Mouse (Mus musculus) midbrain, embryonic 14.5 days (tissue): ENCODE results near the gene Dpp8. TPM values are rescaled to one million over a fixed set of nuclear protein-coding genes. Genes with fewer than 3 reads are reported as not detected.

Source experiments
- ATAC-seq: fragments of 200-750 bp; cut with Nextera tagmentation; 2 replicates; pipeline ENCODE4 v1.8.0; 2017; ENCODE audit warnings: moderate number of reproducible peaks, moderate library complexity; ENCODE audit not compliant: low FRiP score, low TSS enrichment
- DNase-seq: peaks from one replicate; pipeline ENCODE4 v3.0.0-alpha.2; 2015
- H3K27ac ChIP-seq: fragments of 300-500 bp; sonication (generic); replicated peaks from 2 replicates; pipeline ENCODE4 v1.5.1; 2014; ENCODE audit warnings: mild to moderate bottlenecking, low read depth, low read length, moderate library complexity
- H3K27me3 ChIP-seq: fragments of 300-500 bp; sonication (generic); 2 replicates; pipeline ENCODE4 v1.6.1; 2014; ENCODE audit warnings: low read length, control low read depth, mixed read lengths; ENCODE audit not compliant: control insufficient read depth, insufficient read depth
- H3K36me3 ChIP-seq: fragments of 300-500 bp; sonication (generic); 2 replicates; pipeline ENCODE4 v1.6.1; 2014; ENCODE audit warnings: low read length, control low read depth; ENCODE audit not compliant: control insufficient read depth, insufficient read depth
- H3K4me1 ChIP-seq: fragments of 300-500 bp; sonication (generic); 2 replicates; pipeline ENCODE4 v1.6.1; 2014; ENCODE audit warnings: mild to moderate bottlenecking, antibody characterized with exemption, low read length, control low read depth; ENCODE audit not compliant: control insufficient read depth, insufficient read depth
- H3K4me2 ChIP-seq: fragments of 300-500 bp; sonication (generic); 2 replicates; pipeline ENCODE4 v1.6.1; 2014; ENCODE audit warnings: mild to moderate bottlenecking, low read length, moderate library complexity
- H3K4me3 ChIP-seq: fragments of 300-500 bp; sonication (generic); replicated peaks from 2 replicates; pipeline ENCODE4 v1.5.1; 2014; ENCODE audit warnings: low read depth, low read length
- H3K9ac ChIP-seq: fragments of 300-500 bp; sonication (generic); replicated peaks from 2 replicates; pipeline ENCODE4 v1.6.1; 2014; ENCODE audit warnings: mild to moderate bottlenecking, low read length, moderate library complexity
- H3K9me3 ChIP-seq: fragments of 300-500 bp; sonication (generic); 2 replicates; pipeline ENCODE4 v1.6.1; 2016; ENCODE audit warnings: low read length, control low read depth, mixed read lengths; ENCODE audit not compliant: control insufficient read depth
- WGBS: fragments of 180-500 bp; shearing (Covaris S2); extraction: QIAGEN DNeasy Blood & Tissue Kit; methylation state at CpG from one replicate; pipeline ENCODE4 v1.1.7; 2014; 5-methylcytosine and 5-hydroxymethylcytosine counted together
- polyA plus RNA-seq: library from polyadenylated mRNA; unstranded; fragments of >200 nt; fragmentation: Nextera tagmentation; extraction: Ambion mirVana; gene quantifications from 2 replicates; pipeline ENCODE4 v1.2.1, GENCODE M21; 2014

Gene Dpp8
- polyA plus RNA-seq, 1 experiment from 2014 or later: 39.1 TPM

GRCm38 (mm10) chr9:65107893-65108292 is 75.7 kb downstream of the Dpp8 start:
- H3K4me1 ChIP-seq: peaks cover 23% of the 10 kb centered on the region
- no peak for DNase-seq
- no peak for ATAC-seq
- H3K9ac ChIP-seq: no peak overlapping the region
- 89% methylated on average over 1 of the region's 1 CpGs for WGBS
- H3K4me3 ChIP-seq: no peak overlapping the region
- no peak overlapping the region for H3K4me2 ChIP-seq
- no peaks in the 10 kb centered on the region for H3K27me3 ChIP-seq
- H3K27ac ChIP-seq: no peak overlapping the region
- H3K36me3 ChIP-seq: no peaks in the 10 kb centered on the region
- no peaks in the 10 kb centered on the region for H3K9me3 ChIP-seq

GRCm38 (mm10) chr9:65109132-65110072 is 77.2 kb downstream of the Dpp8 start:
- peak; percentile 87 for ATAC-seq
- peaks cover 20% of the 10 kb centered on the region for H3K4me1 ChIP-seq
- H3K4me3 ChIP-seq: no peak overlapping the region

GRCm38 (mm10) chr9:65111698-65112097 is 79.5 kb downstream of the Dpp8 start:
- H3K4me2 ChIP-seq: no peak overlapping the region
- 87% methylated on average over 5 of the region's 5 CpGs for WGBS
- no peak overlapping the region for H3K9ac ChIP-seq
- no peak overlapping the region for H3K4me3 ChIP-seq
- peaks cover 11% of the 10 kb centered on the region; the same call in 1 of the 2 replicates for H3K36me3 ChIP-seq
- DNase-seq (no peak), ATAC-seq (no peak)
- H3K9me3 ChIP-seq: no peaks in the 10 kb centered on the region
- no peak overlapping the region for H3K27ac ChIP-seq
- H3K4me1 ChIP-seq: peaks cover 20% of the 10 kb centered on the region
- H3K27me3 ChIP-seq: no peaks in the 10 kb centered on the region

More at GRCm38 (mm10) chr9:65109132-65110072, 77.2 kb downstream of the Dpp8 start:
- Histone ChIP-seq H3K9me3 (no peaks in the 10 kb centered on the region), H3K27me3 (no peaks in the 10 kb centered on the region), H3K27ac (peak overlapping the region; percentile 87), H3K4me2 (peak overlapping the region; percentile 43), H3K36me3 (peaks cover 5% of the 10 kb centered on the region; the same call in 1 of the 2 replicates), H3K9ac (peak overlapping the region; percentile 29; the same call in 1 of the 2 replicates)
- 6% methylated on average over 24 of the region's 24 CpGs for WGBS
- peak; percentile 80 for DNase-seq

GRCm38 (mm10) chr9:65113694-65114093 is 81.5 kb downstream of the Dpp8 start:
- no peak overlapping the region for H3K27ac ChIP-seq
- H3K4me1 ChIP-seq: peaks cover 20% of the 10 kb centered on the region
- H3K36me3 ChIP-seq: peaks cover 23% of the 10 kb centered on the region
- DNase-seq (no peak), ATAC-seq (no peak)
- whole genome bisulfite sequencing: 87% methylated on average over 2 of the region's 2 CpGs
- no peaks in the 10 kb centered on the region for H3K9me3 ChIP-seq
- H3K27me3 ChIP-seq: no peaks in the 10 kb centered on the region
- H3K9ac ChIP-seq: no peak overlapping the region
- no peak overlapping the region for H3K4me2 ChIP-seq
- no peak overlapping the region for H3K4me3 ChIP-seq

GRCm38 (mm10) chr9:65115891-65116290 is 83.7 kb downstream of the Dpp8 start:
- Histone ChIP-seq H3K4me1 (0 out of 2 replicates have a peak, but pooled peaks cover under 1% of the 10 kb centered on the region), H3K27ac (no peak overlapping the region), H3K36me3 (peaks cover 28% of the 10 kb centered on the region), H3K4me2 (no peak overlapping the region), H3K27me3 (no peaks in the 10 kb centered on the region), H3K9me3 (no peaks in the 10 kb centered on the region), H3K4me3 (no peak overlapping the region), H3K9ac (no peak overlapping the region)
- ATAC-seq (no peak), DNase-seq (no peak)
- WGBS: 74% methylated on average over 2 of the region's 2 CpGs

- Histone ChIP-seq H3K27me3 (no peaks in the 10 kb centered on the region), H3K27ac (no peak overlapping the region), H3K4me1 (no peaks in the 10 kb centered on the region), H3K4me2 (no peak overlapping the region), H3K36me3 (peaks cover 31% of the 10 kb centered on the region), H3K9me3 (no peaks in the 10 kb centered on the region), H3K4me3 (no peak overlapping the region), H3K9ac (no peak overlapping the region)
- no peak for DNase-seq
- ATAC-seq: no peak
- 76% methylated on average over 2 of the region's 2 CpGs for WGBS
These were observed 85.3 kb downstream of the Dpp8 start for GRCm38 (mm10) chr9:65117516-65117915.

- Histone ChIP-seq H3K4me2 (no peak overlapping the region), H3K27me3 (no peaks in the 10 kb centered on the region), H3K4me3 (no peak overlapping the region), H3K36me3 (peaks cover 27% of the 10 kb centered on the region), H3K4me1 (peaks cover 7% of the 10 kb centered on the region; the same call in 1 of the 2 replicates), H3K9ac (no peak overlapping the region), H3K27ac (no peak overlapping the region), H3K9me3 (no peaks in the 10 kb centered on the region)
- peak; percentile 41; the same call in 1 of the 2 replicates for ATAC-seq
- WGBS: 5% methylated on average over 3 of the region's 3 CpGs
- peak; percentile 89 for DNase-seq
These were observed 88.7 kb downstream of the Dpp8 start for GRCm38 (mm10) chr9:65120935-65121334.

GRCm38 (mm10) chr9:65122545-65122944 is 90.3 kb downstream of the Dpp8 start:
- H3K4me2 ChIP-seq: no peak overlapping the region
- DNase-seq (no peak), ATAC-seq (no peak)
- H3K4me3 ChIP-seq: no peak overlapping the region
- no peak overlapping the region for H3K27ac ChIP-seq
- no peaks in the 10 kb centered on the region for H3K27me3 ChIP-seq
- H3K9me3 ChIP-seq: no peaks in the 10 kb centered on the region
- peaks cover 7% of the 10 kb centered on the region; the same call in 1 of the 2 replicates for H3K4me1 ChIP-seq
- peaks cover 37% of the 10 kb centered on the region for H3K36me3 ChIP-seq
- H3K9ac ChIP-seq: no peak overlapping the region; the same call in 1 of the 2 replicates
- 21% methylated on average over 18 of the region's 18 CpGs for WGBS
